Mouse (Mus musculus) ES-E14 (cell line): ENCODE results near the gene H1f0. TPM values are rescaled to one million over a fixed set of nuclear protein-coding genes. Genes with fewer than 3 reads are reported as not detected.

Source experiments
- DNase-seq: peaks from one replicate; pipeline ENCODE4 v3.0.0-alpha.2; 2013; ENCODE audit warnings: low read depth, low spot score
- H3K27ac ChIP-seq: 2 replicates; pipeline ENCODE4 v1.5.1; 2012; ENCODE audit warnings: low read depth, mild to moderate bottlenecking, low read length, moderate library complexity, mixed read lengths; ENCODE audit not compliant: poor library complexity, insufficient read depth, severe bottlenecking
- H3K36me3 ChIP-seq: 2 replicates; pipeline ENCODE4 v1.6.1; 2012; ENCODE audit warnings: mild to moderate bottlenecking, low read length, moderate library complexity, mixed read lengths; ENCODE audit not compliant: control insufficient read depth, poor library complexity, insufficient read depth, severe bottlenecking
- H3K4me1 ChIP-seq, 2 experiments: fragments of 150-350 bp in 1 of 2; sonication (generic) in 1 of 2; 2 replicates each; pipeline ENCODE4 v1.6.1; 2012; ENCODE audit warnings: low read length in 2 of 2, mild to moderate bottlenecking in 1 of 2, mixed read lengths in 1 of 2; ENCODE audit not compliant: control insufficient read depth in 2 of 2, insufficient read depth in 2 of 2, poor library complexity in 1 of 2
- H3K4me3 ChIP-seq, 2 experiments: fragments of 150-350 bp in 1 of 2; sonication (generic) in 1 of 2; 2 replicates each; pipeline ENCODE4 v1.5.1; 2012; ENCODE audit warnings: low read length in 2 of 2, low read depth in 1 of 2, mild to moderate bottlenecking in 1 of 2, mixed read lengths in 1 of 2; ENCODE audit not compliant: insufficient read depth in 1 of 2, poor library complexity in 1 of 2, severe bottlenecking in 1 of 2
- H3K9ac ChIP-seq: 2 replicates; pipeline ENCODE4 v1.6.1; 2012; ENCODE audit warnings: low read depth, mild to moderate bottlenecking, low read length, mixed read lengths; ENCODE audit not compliant: poor library complexity, insufficient read depth, severe bottlenecking
- H3K9me3 ChIP-seq: fragments of 150-350 bp; sonication (generic); 2 replicates; pipeline ENCODE4 v1.6.1; 2012; ENCODE audit warnings: low read depth, mild to moderate bottlenecking, low read length; ENCODE audit not compliant: control insufficient read depth, insufficient read depth
- CHD2 ChIP-seq: IDR thresholded peaks from 2 replicates; pipeline ENCODE4 v1.6.1; 2014; ENCODE audit warnings: mild to moderate bottlenecking, low read depth, low read length, inconsistent platforms
- HCFC1 ChIP-seq: IDR thresholded peaks from 2 replicates; pipeline ENCODE4 v1.6.1; 2012; ENCODE audit warnings: low read length, inconsistent platforms, borderline replicate concordance; ENCODE audit not compliant: insufficient read depth
- MAFK ChIP-seq: IDR thresholded peaks from 2 replicates; pipeline ENCODE4 v1.6.1; 2014; ENCODE audit warnings: mild to moderate bottlenecking, low read depth, low read length, inconsistent platforms; ENCODE audit not compliant: insufficient read depth
- ZC3H11A ChIP-seq: IDR thresholded peaks from 2 replicates; pipeline ENCODE4 v1.6.1; 2012; ENCODE audit warnings: low read depth, mild to moderate bottlenecking, inconsistent platforms, low read length, borderline replicate concordance
- ZNF384 ChIP-seq: IDR thresholded peaks from 2 replicates; pipeline ENCODE4 v1.6.1; 2012; ENCODE audit warnings: low read depth, low read length, inconsistent platforms
- in situ Hi-C, 2 experiments: fragments of 600-800 bp; cut with MboI; formaldehyde crosslinking; loops; one replicate each; pipeline ENCODE4 v1.15.1; 2025; ENCODE audit warnings: low sequenced_read_pairs in 2 of 2, inconsistent platforms in 1 of 2; ENCODE audit not compliant: unreplicated experiment in 2 of 2
- total RNA-seq: library from RNA; depleted of rRNA; stranded (reverse); fragments of 300-350 nt; gene quantifications from 2 replicates; pipeline ENCODE4 v1.2.3, GENCODE M21; 2012

The H1f0 gene
- total RNA-seq, 1 experiment, result 41.0 TPM

- Histone ChIP-seq H3K4me3 (no peak overlapping the region), H3K9me3 (no peaks in the 10 kb centered on the region), H3K36me3 (peaks cover 18% of the 10 kb centered on the region), H3K9ac (no peak overlapping the region), H3K4me1 (peaks cover 0 to 8% of the 10 kb centered on the region in 2 experiments; a peak in 1 of 4 replicates), H3K27ac (no peak overlapping the region)
- in situ Hi-C loops, result no loop called here
- TF ChIP-seq CHD2 (no peak), ZC3H11A (no peak), HCFC1 (no peak), MAFK (no peak), ZNF384 (no peak)
- no peak for DNase-seq
Observed at GRCm38 (mm10) chr15:78989152-78990092, 38.8 kb upstream of the H1f0 start.

- no peak overlapping the region for H3K27ac ChIP-seq
- TF ChIP-seq CHD2, result no peak
- TF ChIP-seq HCFC1, result no peak
- TF ChIP-seq ZC3H11A, result no peak
- TF ChIP-seq MAFK, result no peak
- no peak for TF ChIP-seq ZNF384
- H3K4me1 ChIP-seq, result peaks cover 0 to 4% of the 10 kb centered on the region in 2 experiments; a peak in 1 of 4 replicates
- in situ Hi-C loops, result no loop called here
- peaks cover 20% of the 10 kb centered on the region for H3K36me3 ChIP-seq
- no peak for DNase-seq
- no peaks in the 10 kb centered on the region for H3K9me3 ChIP-seq
- no peak overlapping the region for H3K9ac ChIP-seq
- no peak overlapping the region for H3K4me3 ChIP-seq
Observed at GRCm38 (mm10) chr15:78990093-78990463, 38.2 kb upstream of the H1f0 start.

GRCm38 (mm10) chr15:78990970-78991525 lies 37.2 kb upstream of the H1f0 start:
- Histone ChIP-seq H3K9ac (no peak overlapping the region), H3K36me3 (peaks cover 21% of the 10 kb centered on the region), H3K4me1 (peaks cover 0 to 4% of the 10 kb centered on the region in 2 experiments; a peak in 1 of 4 replicates), H3K9me3 (no peaks in the 10 kb centered on the region), H3K27ac (no peak overlapping the region), H3K4me3 (no peak overlapping the region)
- no peak for DNase-seq
- in situ Hi-C loops, result no loop called here
- TF ChIP-seq HCFC1 (no peak), ZC3H11A (no peak), MAFK (no peak), CHD2 (no peak), ZNF384 (no peak)

- in situ Hi-C loops, result no loop called here
- no peak overlapping the region for H3K27ac ChIP-seq
- TF ChIP-seq MAFK (no peak), ZNF384 (no peak), HCFC1 (no peak), ZC3H11A (no peak), CHD2 (no peak)
- no peak for DNase-seq
- peaks cover 0 to 2% of the 10 kb centered on the region in 2 experiments; a peak in 1 of 4 replicates for H3K4me1 ChIP-seq
- no peak overlapping the region for H3K4me3 ChIP-seq
- no peaks in the 10 kb centered on the region for H3K9me3 ChIP-seq
- H3K36me3 ChIP-seq, result peaks cover 21% of the 10 kb centered on the region
- H3K9ac ChIP-seq, result no peak overlapping the region
Observed at GRCm38 (mm10) chr15:78992235-78992634, 36.0 kb upstream of the H1f0 start.
